ENCODE assay signal across 8 mouse cellular contexts in genomic region chr9:22467371-22468169, GRCm38 (mm10). TPM values are rescaled to one million over a fixed set of nuclear protein-coding genes. Genes with fewer than 3 reads are reported as not detected.
DNase-seq lines count a peak whose midpoint lies in the region; ATAC-seq and TF ChIP-seq lines count a peak whose summit lies in the region.

No protein-coding gene starts in this region.

- DNase-seq in CD4-positive, CD25-positive, alpha-beta regulatory T cell, adult 2 months (ENCODE audit: low read depth, low spot score) = peak; percentile 73
- peak; percentile 66 for DNase-seq in T-cell, adult 2 months (ENCODE audit: low spot score)
- no peak for DNase-seq in lung, adult 2 months
- DNase-seq in thymus, postnatal 36 days = peak; percentile 53 to 77

- H3K4me2 ChIP-seq in heart, embryonic 11.5 days = peak overlapping the region; percentile 82
- H3K4me2 ChIP-seq in kidney, embryonic 15.5 days = peak overlapping the region; percentile 78
- H3K4me2 ChIP-seq in neural tube, embryonic 14.5 days (ENCODE audit: low read depth, low read length) = peak overlapping the region; percentile 67

- no peak for TF ChIP-seq POLR2A in lung, adult 2 months (IDR thresholded peaks at IDR 0.05; ENCODE audit: borderline replicate concordance, extremely low read depth, low read depth, low read length)

- under 1% methylated on average over 73 of the region's 73 CpGs for WGBS in heart, embryonic 11.5 days (ENCODE audit: insufficient replicate concordance)
- under 1% methylated on average over 72 of the region's 73 CpGs for WGBS in kidney, embryonic 15.5 days
- 1% methylated on average over 73 of the region's 73 CpGs for WGBS in lung, adult 2 months
- WGBS in neural tube, embryonic 14.5 days = 1% methylated on average over 71 of the region's 73 CpGs

- peak overlapping the region; percentile 93 for H3K9ac ChIP-seq in heart, embryonic 11.5 days (ENCODE audit: low read depth, low read length)
- peak overlapping the region; percentile 98 for H3K9ac ChIP-seq in kidney, embryonic 15.5 days
- H3K9ac ChIP-seq in neural tube, embryonic 14.5 days (replicated peaks; ENCODE audit: low read depth, low read length) = peak overlapping the region; percentile 93

- H3K9me3 ChIP-seq in heart, embryonic 11.5 days (replicated peaks; ENCODE audit: control insufficient read depth, low read length) = no peaks in the 10 kb centered on the region
- H3K9me3 ChIP-seq in kidney, embryonic 15.5 days (replicated peaks) = no peaks in the 10 kb centered on the region
- H3K9me3 ChIP-seq in neural tube, embryonic 14.5 days (ENCODE audit: control insufficient read depth, low read length) = no peaks in the 10 kb centered on the region

- peak; percentile 46 for ATAC-seq in common myeloid progenitor, adult 5-6 weeks (replicated peaks; ENCODE audit: low read depth, poor library complexity, severe bottlenecking)
- ATAC-seq in heart, embryonic 11.5 days (replicated peaks; ENCODE audit: insufficient number of reproducible peaks, low FRiP score, low TSS enrichment) = peak; percentile 47
- ATAC-seq in kidney, embryonic 15.5 days (replicated peaks; ENCODE audit: low FRiP score) = peak; percentile 69
- ATAC-seq in neural tube, embryonic 14.5 days (ENCODE audit: low read depth) = peak; percentile 75

- H3K27ac ChIP-seq in heart, embryonic 11.5 days (ENCODE audit: low read depth, low read length) = peak overlapping the region; percentile 84
- peak overlapping the region; percentile 92 for H3K27ac ChIP-seq in kidney, embryonic 15.5 days
- H3K27ac ChIP-seq in neural tube, embryonic 14.5 days (ENCODE audit: low read depth, low read length) = peak overlapping the region; percentile 92

- H3K27me3 ChIP-seq in heart, embryonic 11.5 days (ENCODE audit: control insufficient read depth, insufficient read depth, low read length) = no peaks in the 10 kb centered on the region
- H3K27me3 ChIP-seq in kidney, embryonic 15.5 days = no peaks in the 10 kb centered on the region
- no peaks in the 10 kb centered on the region for H3K27me3 ChIP-seq in neural tube, embryonic 14.5 days (ENCODE audit: control insufficient read depth, insufficient read depth, low read length)

- TF ChIP-seq CTCF in lung, adult 2 months (IDR thresholded peaks at IDR 0.05; ENCODE audit: insufficient read depth, low read length) = no peak

- 0 out of 2 replicates have a peak, but pooled peaks cover 4% of the 10 kb centered on the region for H3K4me1 ChIP-seq in heart, embryonic 11.5 days (ENCODE audit: control insufficient read depth, insufficient read depth, low read length)
- peaks cover 7% of the 10 kb centered on the region for H3K4me1 ChIP-seq in kidney, embryonic 15.5 days
- no peaks in the 10 kb centered on the region for H3K4me1 ChIP-seq in lung, adult 2 months (ENCODE audit: control insufficient read depth, insufficient read depth, low read length)
- 0 out of 2 replicates have a peak, but pooled peaks cover 3% of the 10 kb centered on the region for H3K4me1 ChIP-seq in neural tube, embryonic 14.5 days (ENCODE audit: control insufficient read depth, insufficient read depth, low read length)

- H3K4me3 ChIP-seq in heart, embryonic 11.5 days (ENCODE audit: low read depth, low read length) = peak overlapping the region; percentile 90
- peak overlapping the region; percentile 90 for H3K4me3 ChIP-seq in kidney, embryonic 15.5 days (replicated peaks)
- peak overlapping the region; percentile 98 for H3K4me3 ChIP-seq in lung, adult 2 months (replicated peaks; ENCODE audit: extremely low read depth, low read depth, low read length)
- peak overlapping the region; percentile 87 for H3K4me3 ChIP-seq in neural tube, embryonic 14.5 days (ENCODE audit: low read depth, low read length)

- H3K36me3 ChIP-seq in heart, embryonic 11.5 days (ENCODE audit: control insufficient read depth, insufficient read depth, low read length) = no peaks in the 10 kb centered on the region
- peaks cover 28% of the 10 kb centered on the region for H3K36me3 ChIP-seq in kidney, embryonic 15.5 days
- no peaks in the 10 kb centered on the region for H3K36me3 ChIP-seq in neural tube, embryonic 14.5 days (ENCODE audit: control insufficient read depth, insufficient read depth, low read length)

RNA-seq across cellular contexts. Expression of gene Rp9, which starts 2.0 kb away (rescaled TPM):
- 182 and 193 TPM in 2 replicates for total RNA-seq in common myeloid progenitor, adult 5-6 weeks (2017)
- polyA plus RNA-seq in heart, embryonic 11.5 days (2014; fragmentation: Nextera tagmentation; extraction: Ambion mirVana) = 42.4 and 48.0 TPM in 2 replicates
- polyA plus RNA-seq in kidney, embryonic 15.5 days (2015; fragmentation: Nextera tagmentation; extraction: Ambion mirVana) = 64.9 and 65.5 TPM in 2 replicates
- polyA plus RNA-seq in lung, adult 2 months (2012; rRNA removed) = 56.2 and 113 TPM in 2 replicates
- polyA plus RNA-seq in neural tube, embryonic 14.5 days (2014; fragmentation: Nextera tagmentation; extraction: Ambion mirVana) = 71.1 and 75.9 TPM in 2 replicates

RNA-seq across cellular contexts. Expression of gene Bbs9, which starts 7.9 kb away (rescaled TPM):
- total RNA-seq in common myeloid progenitor, adult 5-6 weeks (2017) = 16.9 and 20.0 TPM in 2 replicates
- polyA plus RNA-seq in heart, embryonic 11.5 days (2014; fragmentation: Nextera tagmentation; extraction: Ambion mirVana) = 8.2 and 8.6 TPM in 2 replicates
- polyA plus RNA-seq in kidney, embryonic 15.5 days (2015; fragmentation: Nextera tagmentation; extraction: Ambion mirVana) = 12.3 and 13.0 TPM in 2 replicates
- polyA plus RNA-seq in lung, adult 2 months (2012; rRNA removed) = 13.1 and 15.3 TPM in 2 replicates
- 19.1 and 19.4 TPM in 2 replicates for polyA plus RNA-seq in neural tube, embryonic 14.5 days (2014; fragmentation: Nextera tagmentation; extraction: Ambion mirVana)

RNA-seq across cellular contexts. Expression of gene Gm17545, which starts 13.5 kb away (rescaled TPM):
- total RNA-seq in common myeloid progenitor, adult 5-6 weeks (2017) = not detected in 2 replicates
- polyA plus RNA-seq in heart, embryonic 11.5 days (2014; fragmentation: Nextera tagmentation; extraction: Ambion mirVana) = not detected in 2 replicates
- polyA plus RNA-seq in kidney, embryonic 15.5 days (2015; fragmentation: Nextera tagmentation; extraction: Ambion mirVana) = not detected in 2 replicates
- not detected in 2 replicates for polyA plus RNA-seq in lung, adult 2 months (2012; rRNA removed)
- not detected in 2 replicates for polyA plus RNA-seq in neural tube, embryonic 14.5 days (2014; fragmentation: Nextera tagmentation; extraction: Ambion mirVana)

RNA-seq across cellular contexts. Expression of gene 9530077C05Rik, which starts 56.3 kb away (rescaled TPM):
- total RNA-seq in common myeloid progenitor, adult 5-6 weeks (2017) = 5.2 and 11.0 TPM in 2 replicates
- 2.9 and 3.0 TPM in 2 replicates for polyA plus RNA-seq in heart, embryonic 11.5 days (2014; fragmentation: Nextera tagmentation; extraction: Ambion mirVana)
- 3.6 and 5.0 TPM in 2 replicates for polyA plus RNA-seq in kidney, embryonic 15.5 days (2015; fragmentation: Nextera tagmentation; extraction: Ambion mirVana)
- polyA plus RNA-seq in lung, adult 2 months (2012; rRNA removed) = 0.75 and 1.2 TPM in 2 replicates
- 11.3 and 15.1 TPM in 2 replicates for polyA plus RNA-seq in neural tube, embryonic 14.5 days (2014; fragmentation: Nextera tagmentation; extraction: Ambion mirVana)
